Comparison of ENCODE assay signal across 13 mouse cellular contexts in the genomic region with DNA sequence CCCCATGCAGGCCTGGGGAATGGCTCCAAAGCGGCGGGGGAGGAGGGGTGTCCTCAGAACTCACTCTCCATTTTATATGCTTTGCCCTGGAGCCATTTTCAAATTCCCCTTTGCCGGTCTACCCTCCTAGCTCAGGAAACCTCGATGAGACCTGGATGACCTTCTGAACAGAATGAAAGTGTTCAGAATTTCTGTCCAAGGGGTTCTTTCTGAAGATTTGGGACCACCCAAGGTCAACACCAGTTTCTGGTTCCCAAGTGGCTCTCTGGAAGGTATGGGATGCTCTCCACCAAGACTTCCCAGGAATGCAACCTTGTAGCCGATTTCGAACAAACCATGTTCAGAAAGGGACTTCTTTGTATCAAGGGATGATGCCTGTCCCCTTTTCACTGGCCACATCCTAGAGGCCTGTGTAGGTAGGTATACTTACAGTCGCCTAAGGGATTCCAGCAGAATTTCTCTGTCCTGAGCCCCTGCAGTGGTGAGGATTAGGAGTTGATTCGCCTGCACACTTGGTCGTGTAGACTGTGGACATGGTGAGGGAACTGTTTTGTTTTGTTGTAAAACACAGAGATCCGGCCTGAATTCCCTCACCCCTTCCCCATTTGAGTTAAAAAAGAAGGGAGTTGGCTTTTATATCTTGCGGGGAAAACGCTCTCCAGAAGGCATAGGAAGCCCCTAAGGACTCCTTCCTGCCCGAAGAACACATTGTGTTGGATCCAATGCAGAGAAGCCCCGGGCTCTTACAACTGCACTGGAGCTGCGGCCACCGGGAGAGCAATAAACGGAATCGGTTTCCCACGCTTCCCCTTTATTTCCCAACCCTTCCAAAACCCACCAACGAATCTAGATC. TPM values are rescaled to one million over a fixed set of nuclear protein-coding genes. Genes with fewer than 3 reads are reported as not detected.
DNase-seq lines count a peak whose midpoint lies in the region; ATAC-seq lines count a peak whose summit lies in the region.
"Had no signal": no experiment of that assay in that cellular context is flagged by ENCODE, and none has a peak within 500 bp of the region (broad histone marks: within the 10 kb centered on the region; RNA-seq: fewer than 3 reads in every experiment).

No protein-coding gene starts in this region.

- H3K4me2 ChIP-seq in heart, embryonic 16.5 days (ENCODE audit: low read depth, low read length) = peak overlapping the region; percentile 44
- H3K4me2 ChIP-seq in midbrain, embryonic 11.5 days = no peak overlapping the region
- H3K4me2 ChIP-seq in midbrain, embryonic 16.5 days (ENCODE audit: low read length) = no peak overlapping the region
- H3K4me2 ChIP-seq in forebrain, embryonic 13.5 days = peak overlapping the region; percentile 88
- peak overlapping the region; percentile 41 for H3K4me2 ChIP-seq in limb, embryonic 15.5 days

- H3K9ac ChIP-seq in heart, embryonic 16.5 days (ENCODE audit: low read length) = peak overlapping the region; percentile 15; the same call in 1 of the 2 replicates
- no peak overlapping the region for H3K9ac ChIP-seq in midbrain, embryonic 11.5 days (ENCODE audit: low read length)
- no peak overlapping the region for H3K9ac ChIP-seq in midbrain, embryonic 16.5 days (ENCODE audit: low read depth, low read length)
- peak overlapping the region; percentile 64 for H3K9ac ChIP-seq in forebrain, embryonic 13.5 days
- no peak overlapping the region for H3K9ac ChIP-seq in limb, embryonic 15.5 days
- H3K9ac ChIP-seq: liver, embryonic 14.5 days had no signal

- ATAC-seq in heart, embryonic 16.5 days (replicated peaks; ENCODE audit: extremely low read depth, insufficient read depth, low FRiP score) = no peak
- ATAC-seq in midbrain, embryonic 11.5 days (ENCODE audit: low FRiP score) = no peak
- ATAC-seq in midbrain, embryonic 16.5 days = no peak
- no peak for ATAC-seq in forebrain, embryonic 13.5 days
- ATAC-seq in limb, embryonic 15.5 days (ENCODE audit: insufficient number of reproducible peaks, low FRiP score, low TSS enrichment, low read depth) = no peak

- H3K27me3 ChIP-seq in heart, embryonic 16.5 days (ENCODE audit: control insufficient read depth, insufficient read depth, low read length) = peaks cover 54% of the 10 kb centered on the region
- peaks cover 89% of the 10 kb centered on the region for H3K27me3 ChIP-seq in midbrain, embryonic 11.5 days (ENCODE audit: control insufficient read depth, insufficient read depth, low read length)
- H3K27me3 ChIP-seq in midbrain, embryonic 16.5 days (ENCODE audit: control insufficient read depth, insufficient read depth, low read depth, low read length) = peaks cover 66% of the 10 kb centered on the region
- H3K27me3 ChIP-seq in forebrain, embryonic 13.5 days = peaks cover 58% of the 10 kb centered on the region
- peaks cover 80% of the 10 kb centered on the region for H3K27me3 ChIP-seq in limb, embryonic 15.5 days

- 27% methylated on average over 20 of the region's 20 CpGs for WGBS in heart, embryonic 16.5 days
- 2% methylated on average over 20 of the region's 20 CpGs for WGBS in midbrain, embryonic 11.5 days
- 6% methylated on average over 20 of the region's 20 CpGs for WGBS in midbrain, embryonic 16.5 days
- 11% methylated on average over 20 of the region's 20 CpGs for WGBS in forebrain, embryonic 13.5 days
- 11% methylated on average over 20 of the region's 20 CpGs for WGBS in limb, embryonic 15.5 days

- DNase-seq in heart, postnatal 10 days = no peak
- DNase-seq in midbrain, embryonic 11.5 days (ENCODE audit: low spot score, missing footprints) = peak; percentile 97
- DNase-seq in gastrocnemius, adult 8-10 months (ENCODE audit: low spot score in 2 of 2) = no peak
- no peak for DNase-seq in adrenal gland, postnatal 10 days
- DNase-seq: heart, postnatal 4 days had no signal

- peaks cover 4% of the 10 kb centered on the region; the same call in 1 of the 2 replicates for H3K9me3 ChIP-seq in heart, embryonic 16.5 days (replicated peaks; ENCODE audit: control insufficient read depth, low read length)
- no peaks in the 10 kb centered on the region for H3K9me3 ChIP-seq in midbrain, embryonic 11.5 days (ENCODE audit: control insufficient read depth, low read length)
- H3K9me3 ChIP-seq in midbrain, embryonic 16.5 days (replicated peaks; ENCODE audit: control insufficient read depth, low read length, poor library complexity, severe bottlenecking) = 0 out of 2 replicates have a peak, but pooled peaks cover 2% of the 10 kb centered on the region
- H3K9me3 ChIP-seq in forebrain, embryonic 13.5 days (replicated peaks) = no peaks in the 10 kb centered on the region
- H3K9me3 ChIP-seq in limb, embryonic 15.5 days = no peaks in the 10 kb centered on the region

- intact Hi-C loops in heart, postnatal 10 days (cut with DNase I) = no loop called here

- H3K36me3 ChIP-seq in heart, embryonic 16.5 days (ENCODE audit: control insufficient read depth, insufficient read depth) = no peaks in the 10 kb centered on the region
- H3K36me3 ChIP-seq in midbrain, embryonic 11.5 days (ENCODE audit: control insufficient read depth, insufficient read depth, low read length) = no peaks in the 10 kb centered on the region
- H3K36me3 ChIP-seq in midbrain, embryonic 16.5 days (ENCODE audit: control insufficient read depth, insufficient read depth, low read length) = no peaks in the 10 kb centered on the region
- H3K36me3 ChIP-seq in forebrain, embryonic 13.5 days (ENCODE audit: poor library complexity, severe bottlenecking) = no peaks in the 10 kb centered on the region; the same call in 1 of the 2 replicates
- no peaks in the 10 kb centered on the region for H3K36me3 ChIP-seq in limb, embryonic 15.5 days

- H3K27ac ChIP-seq in heart, embryonic 16.5 days (ENCODE audit: low read length) = no peak overlapping the region
- H3K27ac ChIP-seq in midbrain, embryonic 11.5 days (ENCODE audit: low read depth, low read length) = no peak overlapping the region
- H3K27ac ChIP-seq in midbrain, embryonic 16.5 days (ENCODE audit: low read length) = no peak overlapping the region
- no peak overlapping the region for H3K27ac ChIP-seq in forebrain, embryonic 13.5 days
- peak overlapping the region; percentile 59; the same call in 1 of the 2 replicates for H3K27ac ChIP-seq in limb, embryonic 15.5 days
- H3K27ac ChIP-seq: liver, embryonic 14.5 days had no signal

- H3K4me3 ChIP-seq in heart, embryonic 16.5 days (ENCODE audit: low read length) = no peak overlapping the region
- no peak overlapping the region for H3K4me3 ChIP-seq in midbrain, embryonic 11.5 days (ENCODE audit: low read depth, low read length)
- H3K4me3 ChIP-seq in midbrain, embryonic 16.5 days (ENCODE audit: low read depth, low read length) = no peak overlapping the region
- H3K4me3 ChIP-seq in forebrain, embryonic 13.5 days = peak overlapping the region; percentile 80
- H3K4me3 ChIP-seq in limb, embryonic 15.5 days = peak overlapping the region; percentile 70

- peaks cover 9% of the 10 kb centered on the region; the same call in 1 of the 2 replicates for H3K4me1 ChIP-seq in heart, embryonic 16.5 days (ENCODE audit: control insufficient read depth, insufficient read depth, low read length)
- H3K4me1 ChIP-seq in midbrain, embryonic 11.5 days (ENCODE audit: control insufficient read depth, insufficient read depth, low read length) = peaks cover 21% of the 10 kb centered on the region
- peaks cover 18% of the 10 kb centered on the region for H3K4me1 ChIP-seq in midbrain, embryonic 16.5 days (ENCODE audit: control insufficient read depth, insufficient read depth, low read length)
- peaks cover 52% of the 10 kb centered on the region for H3K4me1 ChIP-seq in forebrain, embryonic 13.5 days
- H3K4me1 ChIP-seq in limb, embryonic 15.5 days = peaks cover 62% of the 10 kb centered on the region

RNA-seq across cellular contexts. Expression of gene Prdm16, which starts 4.0 kb away (rescaled TPM):
- polyA plus RNA-seq in heart, embryonic 16.5 days (2015; fragmentation: Nextera tagmentation; extraction: Ambion mirVana) = 18.2 and 21.9 TPM in 2 replicates
- 10 to 100 TPM; 20.7 to 22.2 TPM for total RNA-seq in heart, postnatal 10 days (2021)
- 6.6 and 8.0 TPM in 2 replicates for polyA plus RNA-seq in midbrain, embryonic 11.5 days (2014; fragmentation: Nextera tagmentation; extraction: Ambion mirVana)
- 11.8 and 13.1 TPM in 2 replicates for polyA plus RNA-seq in midbrain, embryonic 16.5 days (2015; fragmentation: Nextera tagmentation; extraction: Ambion mirVana)
- 37.6 and 41.3 TPM in 2 replicates for polyA plus RNA-seq in forebrain, embryonic 13.5 days (2015; fragmentation: Nextera tagmentation; extraction: Ambion mirVana)
- polyA plus RNA-seq in limb, embryonic 15.5 days (2015; fragmentation: Nextera tagmentation; extraction: Ambion mirVana) = 16.9 and 17.5 TPM in 2 replicates
- total RNA-seq in gastrocnemius, adult 8-10 months (2022) = 1 to 10 TPM in 3 of 4 experiments, under 1 TPM in 1; 0.73 to 3.1 (median 1.4) TPM
- total RNA-seq in adrenal gland, postnatal 10 days (2021) = 10 to 100 TPM in 1 of 2 experiments, 1 to 10 TPM in 1; 9.0 to 17.8 TPM

RNA-seq across cellular contexts. Expression of gene Actrt2, which starts 27.0 kb away (rescaled TPM):
- not detected in 2 replicates for polyA plus RNA-seq in heart, embryonic 16.5 days (2015; fragmentation: Nextera tagmentation; extraction: Ambion mirVana)
- not detected for total RNA-seq in heart, postnatal 10 days (2021)
- not detected in 2 replicates for polyA plus RNA-seq in midbrain, embryonic 11.5 days (2014; fragmentation: Nextera tagmentation; extraction: Ambion mirVana)
- not detected in 2 replicates for polyA plus RNA-seq in midbrain, embryonic 16.5 days (2015; fragmentation: Nextera tagmentation; extraction: Ambion mirVana)
- not detected in 2 replicates for polyA plus RNA-seq in forebrain, embryonic 13.5 days (2015; fragmentation: Nextera tagmentation; extraction: Ambion mirVana)
- polyA plus RNA-seq in limb, embryonic 15.5 days (2015; fragmentation: Nextera tagmentation; extraction: Ambion mirVana) = not detected in 2 replicates
- total RNA-seq in gastrocnemius, adult 8-10 months (2022) = not detected
- not detected for total RNA-seq in adrenal gland, postnatal 10 days (2021)
- total RNA-seq: heart, postnatal 4 days; layer of hippocampus, adult 18-20 months; megakaryocyte-erythroid progenitor cell, adult 5-6 weeks had no signal
- polyA plus RNA-seq: liver, embryonic 14.5 days; thymus, postnatal 0 days had no signal

Comparison
In these comparisons a context has a peak if more than half of its experiments do, and no peak if none do; other contexts are left out.
1. H3K4me2 ChIP-seq: peak in heart, embryonic 16.5 days (single experiment), forebrain, embryonic 13.5 days (single experiment) and limb, embryonic 15.5 days (single experiment); none in midbrain, embryonic 11.5 days (single experiment) and midbrain, embryonic 16.5 days (single experiment).
2. H3K4me3 ChIP-seq: peak in forebrain, embryonic 13.5 days (single experiment) and limb, embryonic 15.5 days (single experiment); none in heart, embryonic 16.5 days (single experiment), midbrain, embryonic 11.5 days (single experiment) and midbrain, embryonic 16.5 days (single experiment).
3. H3K9ac ChIP-seq: peak in heart, embryonic 16.5 days (single experiment) and forebrain, embryonic 13.5 days (single experiment); none in midbrain, embryonic 11.5 days (single experiment), midbrain, embryonic 16.5 days (single experiment) and limb, embryonic 15.5 days (single experiment).